Mouse (Mus musculus) olfactory bulb, adult 2 months (tissue): ENCODE measurements around the gene Lsm7. TPM values are rescaled to one million over a fixed set of nuclear protein-coding genes. Genes with fewer than 3 reads are reported as not detected.

ENCODE experiments used
- H3K27ac ChIP-seq: fragments of 200-500 bp; 2 replicates; pipeline ENCODE4 v1.5.1; 2012; ENCODE audit warnings: low read depth, low read length; ENCODE audit not compliant: insufficient read depth
- H3K4me1 ChIP-seq: fragments of 200-500 bp; 2 replicates; pipeline ENCODE4 v1.6.1; 2012; ENCODE audit warnings: low read length; ENCODE audit not compliant: control insufficient read depth, insufficient read depth
- H3K4me3 ChIP-seq: fragments of 200-500 bp; 2 replicates; pipeline ENCODE4 v1.5.1; 2012; ENCODE audit warnings: mild to moderate bottlenecking, low read depth, low read length, moderate library complexity; ENCODE audit not compliant: insufficient read depth
- CTCF ChIP-seq: fragments of 200-500 bp; IDR thresholded peaks from 2 replicates; pipeline ENCODE4 v1.5.1; 2012; ENCODE audit warnings: low read depth, mild to moderate bottlenecking, low read length, moderate library complexity; ENCODE audit not compliant: insufficient read depth
- POLR2A ChIP-seq: fragments of 200-500 bp; IDR thresholded peaks from 2 replicates; pipeline ENCODE4 v1.6.1; 2012; ENCODE audit warnings: mild to moderate bottlenecking, low read depth, low read length, moderate library complexity; ENCODE audit not compliant: insufficient read depth
- WGBS: fragments of 180-500 bp; shearing (Covaris S2); methylation state at CpG from one replicate; pipeline ENCODE4 v1.1.7; 2018; 5-methylcytosine and 5-hydroxymethylcytosine counted together
- polyA plus RNA-seq: library from polyadenylated mRNA; stranded (reverse); fragments of >200 nt; gene quantifications from 2 replicates; pipeline ENCODE4 v1.2.4, GENCODE M21; 2012; ENCODE audit warnings: low replicate concordance; ENCODE audit not compliant: missing spikeins, insufficient read depth, insufficient read length

Lsm7 gene
- polyA plus RNA-seq, 1 experiment: not detected

DNA sequence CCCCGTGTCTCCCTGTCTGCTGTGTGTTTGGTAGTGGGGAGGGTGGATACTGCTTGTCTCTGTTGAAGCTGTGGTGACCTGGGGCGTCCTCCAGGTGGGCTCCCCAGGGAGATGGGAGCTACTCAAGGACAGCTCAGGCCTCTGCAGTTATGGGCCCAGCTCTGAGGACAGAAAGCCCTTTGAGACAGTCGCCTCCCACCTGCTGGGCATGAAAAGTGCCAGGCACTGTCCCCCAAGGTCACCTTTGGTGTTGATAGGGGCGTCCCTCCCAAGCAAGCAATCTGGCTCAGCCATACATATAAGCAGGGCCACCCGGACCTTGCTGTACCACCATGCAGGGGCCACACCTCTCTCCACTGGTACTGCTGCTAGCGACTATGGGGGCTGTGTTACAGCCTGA lies 50.1 kb downstream of the Lsm7 start, which contains the start of gene Amh:
TSS of gene Amh (plus strand) at position 328 of the 400 bp plus-strand sequence.
- Histone ChIP-seq H3K4me3 (no peak within 1 kb of the TSS), H3K4me1 (peaks cover 43% of the 10 kb centered on the region), H3K27ac (no peak within 1 kb of the TSS)
- 75% methylated on average over 6 of the region's 6 CpGs for WGBS
- TF ChIP-seq CTCF (no peak), POLR2A (no peak)

DNA sequence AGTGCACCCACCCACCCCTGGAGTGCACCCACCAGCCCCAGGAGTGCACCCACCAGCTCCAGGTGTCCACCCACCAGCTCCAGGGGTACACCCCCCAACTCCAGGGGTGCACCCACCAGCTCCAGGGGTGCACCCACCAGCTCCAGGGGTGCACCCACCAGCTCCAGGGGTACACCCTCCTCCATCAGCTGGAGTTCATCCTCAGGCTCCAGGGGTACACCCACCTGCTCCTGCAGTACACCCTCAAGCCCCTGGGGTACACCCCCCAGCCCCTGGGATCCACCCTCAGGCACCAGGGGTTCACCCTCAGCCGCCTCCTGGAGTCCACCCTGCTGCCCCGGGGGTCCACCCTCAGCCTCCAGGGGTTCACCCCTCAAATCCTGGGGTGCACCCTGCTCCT lies 50.7 kb downstream of the Lsm7 start:
- Histone ChIP-seq H3K27ac (no peak overlapping the region), H3K4me3 (no peak overlapping the region), H3K4me1 (peaks cover 45% of the 10 kb centered on the region)
- no peak for TF ChIP-seq CTCF
- TF ChIP-seq POLR2A: no peak
- 92% methylated on average over 2 of the region's 2 CpGs for WGBS

DNA sequence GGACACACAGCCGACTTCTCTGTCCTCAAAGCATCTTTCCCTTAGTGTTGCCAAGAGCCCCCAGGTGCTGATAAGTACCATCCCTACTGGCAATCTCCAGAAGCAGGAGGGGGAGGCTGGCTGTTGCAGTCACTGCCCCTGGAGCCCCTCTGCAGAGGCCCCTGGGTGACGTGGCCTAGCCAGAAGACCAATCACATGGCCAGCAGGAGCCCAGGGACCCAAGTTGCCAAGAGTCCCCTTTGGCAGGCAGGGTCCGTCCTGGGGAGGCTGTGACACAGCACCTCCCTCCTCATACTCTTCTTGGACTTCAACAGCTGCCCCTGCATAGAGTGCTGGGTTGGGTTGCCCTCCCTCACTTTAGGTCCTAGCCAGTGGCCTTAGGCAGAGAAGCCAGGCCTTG lies 52.0 kb downstream of the Lsm7 start:
- TF ChIP-seq POLR2A: no peak
- no peak overlapping the region for H3K4me3 ChIP-seq
- H3K4me1 ChIP-seq: peaks cover 32% of the 10 kb centered on the region
- 71% methylated on average over 3 of the region's 3 CpGs for WGBS
- no peak overlapping the region for H3K27ac ChIP-seq

Other genes with a start within 250 kb of the Lsm7 start
- gene Gm49322, start 249.2 kb downstream of the Lsm7 start, polyA plus RNA-seq: not detected in 2 replicates
- 431 TPM in 1 of 2 replicates, not detected in the other for gene Csnk1g2, start 232.4 kb downstream of the Lsm7 start, polyA plus RNA-seq
- gene Btbd2, start 198.1 kb downstream of the Lsm7 start, polyA plus RNA-seq: not detected in 2 replicates
- not detected in 2 replicates for gene Mknk2, start 177.1 kb downstream of the Lsm7 start, polyA plus RNA-seq
- not detected in 2 replicates for gene Mob3a, start 153.2 kb downstream of the Lsm7 start, polyA plus RNA-seq
- gene Izumo4, start 153.0 kb downstream of the Lsm7 start, polyA plus RNA-seq: not detected in 2 replicates
- 105 TPM in 1 of 2 replicates, not detected in the other for gene Ap3d1, start 112.9 kb downstream of the Lsm7 start, polyA plus RNA-seq
- 106 and 235 TPM in 2 replicates for gene Dot1l, start 100.0 kb downstream of the Lsm7 start, polyA plus RNA-seq
- gene Sf3a2, start 57.0 kb downstream of the Lsm7 start, polyA plus RNA-seq: not detected in 2 replicates
- gene Plekhj1, start 56.6 kb downstream of the Lsm7 start, polyA plus RNA-seq: not detected in 2 replicates
- gene Amh, start 50.0 kb downstream of the Lsm7 start, polyA plus RNA-seq: not detected in 2 replicates
- not detected in 2 replicates for gene Jsrp1, start 41.7 kb downstream of the Lsm7 start, polyA plus RNA-seq
- gene Oaz1, start 28.6 kb downstream of the Lsm7 start, polyA plus RNA-seq: 801 TPM in 1 of 2 replicates, not detected in the other
- not detected in 2 replicates for gene Lingo3, start 11.2 kb downstream of the Lsm7 start, polyA plus RNA-seq
- gene Sppl2b, start 66 bp upstream of the Lsm7 start, polyA plus RNA-seq: not detected in 2 replicates
- gene Tmprss9, start 16.6 kb upstream of the Lsm7 start, polyA plus RNA-seq: not detected in 2 replicates
- gene Timm13, start 45.8 kb upstream of the Lsm7 start, polyA plus RNA-seq: not detected in 2 replicates
- not detected in 2 replicates for gene Lmnb2, start 63.0 kb upstream of the Lsm7 start, polyA plus RNA-seq
- gene Gadd45b, start 74.9 kb upstream of the Lsm7 start, polyA plus RNA-seq: not detected in 2 replicates
- gene Gng7, start 159.7 kb upstream of the Lsm7 start, polyA plus RNA-seq: not detected in 2 replicates
- gene Diras1, start 170.5 kb upstream of the Lsm7 start, polyA plus RNA-seq: not detected in 2 replicates
- gene Slc39a3, start 182.2 kb upstream of the Lsm7 start, polyA plus RNA-seq: not detected in 2 replicates
- not detected in 2 replicates for gene Sgta, start 205.0 kb upstream of the Lsm7 start, polyA plus RNA-seq
- gene Thop1, start 214.8 kb upstream of the Lsm7 start, polyA plus RNA-seq: not detected in 2 replicates
- gene Creb3l3, start 243.7 kb upstream of the Lsm7 start, polyA plus RNA-seq: not detected in 2 replicates